Mouse (Mus musculus) myocyte (in vitro differentiated cells): ENCODE results near the gene Iqsec1. TPM values are rescaled to one million over a fixed set of nuclear protein-coding genes. Genes with fewer than 3 reads are reported as not detected.

Experiments
- H3K27me3 ChIP-seq: one replicate; pipeline ENCODE4 v1.6.1; 2011; ENCODE audit not compliant: control insufficient read depth, insufficient read depth, insufficient read length
- H3K36me3 ChIP-seq: one replicate; pipeline ENCODE4 v1.6.1; 2011; ENCODE audit not compliant: control insufficient read depth, insufficient read depth
- H3K4me2 ChIP-seq: one replicate; pipeline ENCODE4 v1.6.1; 2011; ENCODE audit warnings: low read depth, control low read depth
- H3K4me3 ChIP-seq: one replicate; pipeline ENCODE4 v1.5.1; 2011; ENCODE audit warnings: mild to moderate bottlenecking, control low read depth, moderate library complexity
- H3K79me2 ChIP-seq: one replicate; pipeline ENCODE4 v1.6.1; 2011; ENCODE audit not compliant: control insufficient read depth, insufficient read depth
- H3ac ChIP-seq: one replicate; pipeline ENCODE4 v1.6.1; 2011; ENCODE audit not compliant: control insufficient read depth, insufficient read length
- CEBPB ChIP-seq: IDR thresholded peaks from 2 replicates; pipeline ENCODE4 v1.6.1; 2011; ENCODE audit warnings: mild to moderate bottlenecking, moderate library complexity; ENCODE audit not compliant: poor library complexity, insufficient read depth, severe bottlenecking
- E2F4 ChIP-seq: IDR thresholded peaks from one replicate; pipeline ENCODE4 v1.6.1; 2011; ENCODE audit warnings: mild to moderate bottlenecking, control low read depth, moderate library complexity; ENCODE audit not compliant: insufficient read depth
- MAX ChIP-seq: IDR thresholded peaks from one replicate; pipeline ENCODE4 v1.6.1; 2011; ENCODE audit warnings: low read depth, mild to moderate bottlenecking, control low read depth
- MYOD1 ChIP-seq, 3 experiments: IDR thresholded peaks; one replicate each; pipeline ENCODE4 v1.6.1; 2011; ENCODE audit warnings: control low read depth in 2 of 3, low read depth in 2 of 3, mild to moderate bottlenecking in 2 of 3, moderate library complexity in 1 of 3; ENCODE audit not compliant: insufficient read length in 2 of 3, control insufficient read depth in 1 of 3
- MYOG ChIP-seq, 3 experiments: IDR thresholded peaks; one replicate each; pipeline ENCODE4 v1.6.1; 2011; ENCODE audit warnings: control low read depth in 2 of 3, low read depth in 2 of 3, mild to moderate bottlenecking in 2 of 3; ENCODE audit not compliant: insufficient read length in 2 of 3, control insufficient read depth in 1 of 3, insufficient read depth in 1 of 3
- POLR2A ChIP-seq: IDR thresholded peaks from one replicate; pipeline ENCODE4 v1.6.1; 2011; ENCODE audit warnings: low read depth, mild to moderate bottlenecking, control low read depth, moderate library complexity; ENCODE audit not compliant: insufficient read length
- POLR2AphosphoS2 ChIP-seq: IDR thresholded peaks from one replicate; pipeline ENCODE4 v1.6.1; 2011; ENCODE audit warnings: low read depth, control low read depth; ENCODE audit not compliant: insufficient read length
- REST ChIP-seq: IDR thresholded peaks from one replicate; pipeline ENCODE4 v1.6.1; 2011; ENCODE audit warnings: mild to moderate bottlenecking, control low read depth, moderate library complexity; ENCODE audit not compliant: insufficient read depth, insufficient read length
- SRF ChIP-seq: IDR thresholded peaks from one replicate; pipeline ENCODE4 v1.6.1; 2011; ENCODE audit warnings: low read depth; ENCODE audit not compliant: control insufficient read depth, insufficient read length
- TCF12 ChIP-seq: IDR thresholded peaks from one replicate; pipeline ENCODE4 v1.6.1; 2011; ENCODE audit warnings: mild to moderate bottlenecking, control low read depth; ENCODE audit not compliant: poor library complexity, insufficient read depth, severe bottlenecking
- TCF3 ChIP-seq: IDR thresholded peaks from one replicate; pipeline ENCODE4 v1.6.1; 2011; ENCODE audit warnings: low read depth, control low read depth; ENCODE audit not compliant: insufficient read length
- USF1 ChIP-seq: IDR thresholded peaks from one replicate; pipeline ENCODE4 v1.6.1; 2011; ENCODE audit warnings: low read depth, mild to moderate bottlenecking, control low read depth, moderate library complexity
- polyA plus RNA-seq: library from polyadenylated mRNA; unstranded; fragments of >200 nt; fragmentation: generic; extraction: Trizol; gene quantifications from one replicate; pipeline ENCODE4 v1.2.1, GENCODE M21; 2012; ENCODE audit warnings: missing spikeins

Gene Iqsec1
- polyA plus RNA-seq, 1 experiment: 43.4 TPM

- Histone ChIP-seq H3K4me3 (peak overlapping the region; percentile 26), H3K27me3 (no peaks in the 10 kb centered on the region), H3K4me2 (peak overlapping the region; percentile 98), H3ac (peak overlapping the region; percentile 27), H3K36me3 (no peaks in the 10 kb centered on the region), H3K79me2 (peaks cover 58% of the 10 kb centered on the region)
- TF ChIP-seq POLR2A (peak; percentile 28), TCF3 (no peak), MYOG (IDR thresholded peaks at IDR 0.05; ENCODE audit: control insufficient read depth in 1 of 3, insufficient read depth in 1 of 3, insufficient read length in 2 of 3, low read depth in 2 of 3) (peak in 1 of 3 experiments; percentile 30), E2F4 (no peak), MYOD1 (IDR thresholded peaks at IDR 0.05; ENCODE audit: control insufficient read depth in 1 of 3, insufficient read length in 2 of 3, low read depth in 2 of 3) (peak in 1 of 3 experiments; percentile 15)
Measured at GRCm38 (mm10) chr6:90736691-90737245, 251.7 kb downstream of the Iqsec1 start.

DNA sequence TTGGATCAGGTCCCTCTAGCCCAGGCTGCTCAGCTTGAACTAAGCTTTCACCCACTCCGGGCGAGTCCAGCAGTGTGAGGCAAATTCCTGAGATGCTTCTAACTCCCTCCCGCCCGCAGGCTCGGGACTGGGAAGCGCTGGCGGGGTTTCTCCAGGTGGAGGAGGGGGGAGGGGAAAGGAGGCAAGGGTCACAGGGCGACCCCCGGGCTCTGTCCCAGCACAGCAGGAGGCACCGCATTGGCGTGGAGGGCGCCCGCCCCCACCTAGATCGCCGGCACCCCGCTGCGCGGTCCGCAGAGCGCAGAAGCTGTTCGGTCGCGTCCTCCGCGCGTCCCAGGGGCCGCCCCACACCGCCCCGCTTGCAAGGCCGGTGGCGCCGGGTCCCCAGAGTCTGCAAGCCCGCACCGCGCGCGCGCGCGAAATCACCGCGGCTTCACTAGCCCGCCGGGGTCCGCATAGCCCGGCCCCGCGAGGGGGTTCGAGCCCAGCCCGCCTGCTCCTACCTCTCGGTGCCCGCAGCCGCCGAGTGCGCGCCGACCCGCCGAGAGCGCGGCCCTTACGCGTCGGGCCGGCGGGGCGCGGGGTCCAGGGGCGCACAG is 252.3 kb downstream of the Iqsec1 start:
- peak overlapping the region; percentile 98 for H3K4me2 ChIP-seq
- peak overlapping the region; percentile 27 for H3ac ChIP-seq
- peaks cover 52% of the 10 kb centered on the region for H3K79me2 ChIP-seq
- no peaks in the 10 kb centered on the region for H3K36me3 ChIP-seq
- H3K4me3 ChIP-seq: peak overlapping the region; percentile 26
- H3K27me3 ChIP-seq: no peaks in the 10 kb centered on the region
- no peak for TF ChIP-seq TCF3
- TF ChIP-seq E2F4: no peak
- TF ChIP-seq MYOD1 (IDR thresholded peaks at IDR 0.05; ENCODE audit: control insufficient read depth in 1 of 3, insufficient read length in 2 of 3, low read depth in 2 of 3): peak in 1 of 3 experiments; percentile 0
- TF ChIP-seq CEBPB: no peak
- peak in 1 of 3 experiments; percentile 49 for TF ChIP-seq MYOG (IDR thresholded peaks at IDR 0.05; ENCODE audit: control insufficient read depth in 1 of 3, insufficient read depth in 1 of 3, insufficient read length in 2 of 3, low read depth in 2 of 3)
- TF ChIP-seq MAX: no peak
- TF ChIP-seq REST: no peak
- TF ChIP-seq SRF: no peak

DNA sequence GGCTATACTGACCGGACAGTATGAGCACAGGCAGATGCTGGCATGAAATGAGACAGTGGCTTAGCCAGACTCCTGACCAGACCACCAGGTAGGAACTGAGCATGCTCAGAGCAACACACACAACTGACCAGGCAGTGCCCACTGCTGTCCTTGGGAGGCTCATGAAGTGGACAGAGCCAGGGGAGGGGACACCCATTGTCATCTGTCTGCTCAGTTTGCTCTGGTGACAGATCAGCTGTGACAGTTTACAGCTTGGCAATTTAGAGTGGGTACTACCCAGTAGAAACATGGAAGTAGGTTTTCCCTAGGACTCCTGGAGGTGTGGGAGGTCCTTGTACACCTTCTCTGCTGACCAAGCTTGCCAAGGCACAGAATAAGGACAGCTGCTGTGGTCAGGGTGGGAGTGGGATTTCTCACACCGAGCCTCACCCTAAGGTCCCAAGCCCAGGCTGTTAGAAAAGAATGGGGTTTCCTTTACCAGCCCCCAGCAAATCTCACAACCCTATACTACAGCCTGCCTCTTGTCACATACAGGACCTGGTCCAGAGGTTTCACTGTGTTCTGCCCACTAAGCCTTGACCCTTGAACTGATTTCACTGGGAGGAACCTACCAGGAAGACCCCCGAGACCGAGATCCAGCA is 253.0 kb downstream of the Iqsec1 start:
- Histone ChIP-seq H3K4me3 (peak overlapping the region; percentile 26), H3K4me2 (peak overlapping the region; percentile 98), H3K79me2 (peaks cover 53% of the 10 kb centered on the region), H3K27me3 (no peaks in the 10 kb centered on the region), H3ac (peak overlapping the region; percentile 27), H3K36me3 (peaks cover 2% of the 10 kb centered on the region)
- no peak for TF ChIP-seq POLR2A
- TF ChIP-seq MYOG (IDR thresholded peaks at IDR 0.05; ENCODE audit: control insufficient read depth in 1 of 3, insufficient read depth in 1 of 3, insufficient read length in 2 of 3, low read depth in 2 of 3): peak in 1 of 3 experiments; percentile 43
- peak in 2 of 3 experiments; percentile 7 to 25 for TF ChIP-seq MYOD1 (IDR thresholded peaks at IDR 0.05; ENCODE audit: control insufficient read depth in 1 of 3, insufficient read length in 2 of 3, low read depth in 2 of 3)

GRCm38 (mm10) chr6:90734806-90735205 is 253.7 kb downstream of the Iqsec1 start:
- TF ChIP-seq USF1 (no peak), CEBPB (no peak), E2F4 (no peak), MAX (no peak), REST (no peak), MYOG (IDR thresholded peaks at IDR 0.05; ENCODE audit: control insufficient read depth in 1 of 3, insufficient read depth in 1 of 3, insufficient read length in 2 of 3, low read depth in 2 of 3) (no peak), POLR2A (no peak), TCF3 (no peak), TCF12 (no peak)
- H3ac ChIP-seq: no peak overlapping the region
- H3K36me3 ChIP-seq: peaks cover 3% of the 10 kb centered on the region
- H3K27me3 ChIP-seq: no peaks in the 10 kb centered on the region
- peak overlapping the region; percentile 26 for H3K4me3 ChIP-seq
- H3K79me2 ChIP-seq: peaks cover 51% of the 10 kb centered on the region
- H3K4me2 ChIP-seq: peak overlapping the region; percentile 98

DNA sequence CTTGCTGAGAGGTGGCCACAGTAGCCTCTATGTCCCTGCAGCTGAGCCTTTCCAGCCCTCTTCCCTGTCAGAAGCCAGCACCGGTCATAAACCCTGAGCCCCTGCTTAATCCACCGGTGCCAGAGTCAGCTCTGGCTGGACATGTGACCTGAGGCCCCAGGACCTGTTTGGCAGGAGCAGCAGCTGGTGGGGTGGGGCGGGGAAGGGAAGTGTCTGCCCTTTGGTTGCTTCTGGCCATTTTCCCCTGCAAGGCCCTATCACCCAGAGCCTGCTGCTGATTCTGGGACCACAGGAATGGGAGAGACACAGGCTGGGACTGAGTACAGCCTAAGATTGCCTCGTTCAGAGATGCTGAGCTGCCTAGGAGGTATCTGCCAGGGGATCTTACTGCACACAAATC is 257.2 kb downstream of the Iqsec1 start:
- H3K4me3 ChIP-seq: no peak overlapping the region
- no peaks in the 10 kb centered on the region for H3K27me3 ChIP-seq
- TF ChIP-seq SRF: no peak
- no peak for TF ChIP-seq CEBPB
- TF ChIP-seq REST: no peak
- TF ChIP-seq TCF12: no peak
- no peak for TF ChIP-seq E2F4
- peak in 2 of 3 experiments; percentile 47 to 76 for TF ChIP-seq MYOD1 (IDR thresholded peaks at IDR 0.05; ENCODE audit: control insufficient read depth in 1 of 3, insufficient read length in 2 of 3, low read depth in 2 of 3)
- peak; percentile 24 to 83 (median 47) for TF ChIP-seq MYOG (IDR thresholded peaks at IDR 0.05; ENCODE audit: control insufficient read depth in 1 of 3, insufficient read depth in 1 of 3, insufficient read length in 2 of 3, low read depth in 2 of 3)
- no peak for TF ChIP-seq POLR2AphosphoS2
- no peak for TF ChIP-seq TCF3
- peak; percentile 74 for TF ChIP-seq USF1
- TF ChIP-seq POLR2A: no peak
- no peak for TF ChIP-seq MAX
- peak overlapping the region; percentile 38 for H3K4me2 ChIP-seq
- no peak overlapping the region for H3ac ChIP-seq
- peaks cover 3% of the 10 kb centered on the region for H3K36me3 ChIP-seq
- peaks cover 74% of the 10 kb centered on the region for H3K79me2 ChIP-seq
